Mouse (Mus musculus) neural tube, embryonic 11.5 days (tissue): Measurements from ENCODE around the gene Gpr19. TPM values are rescaled to one million over a fixed set of nuclear protein-coding genes. Genes with fewer than 3 reads are reported as not detected.
A peak's percentile ranks its signal among the peaks of the same experiment; 100 is the strongest.

Source experiments
- ATAC-seq: fragments of 200-750 bp; cut with Nextera tagmentation; 2 replicates; pipeline ENCODE4 v1.8.0; 2017; ENCODE audit warnings: moderate number of reproducible peaks, mild to moderate bottlenecking, moderate TSS enrichment, moderate library complexity; ENCODE audit not compliant: insufficient read depth, low FRiP score, low TSS enrichment
- DNase-seq: peaks from one replicate; pipeline ENCODE4 v3.0.0-alpha.2; 2015; ENCODE audit warnings: low spot score
- H3K27ac ChIP-seq: fragments of 300-500 bp; sonication (generic); 2 replicates; pipeline ENCODE4 v1.5.1; 2014; ENCODE audit warnings: low read depth, mild to moderate bottlenecking, low read length
- H3K27me3 ChIP-seq: fragments of 300-500 bp; sonication (generic); 2 replicates; pipeline ENCODE4 v1.6.1; 2014; ENCODE audit warnings: mild to moderate bottlenecking, low read length, mixed read lengths; ENCODE audit not compliant: control insufficient read depth, insufficient read depth
- H3K36me3 ChIP-seq: fragments of 300-500 bp; sonication (generic); 2 replicates; pipeline ENCODE4 v1.6.1; 2014; ENCODE audit warnings: mild to moderate bottlenecking, low read length, moderate library complexity, mixed read lengths; ENCODE audit not compliant: control insufficient read depth, insufficient read depth
- H3K4me1 ChIP-seq: fragments of 300-500 bp; sonication (generic); 2 replicates; pipeline ENCODE4 v1.6.1; 2014; ENCODE audit warnings: low read length, mixed read lengths; ENCODE audit not compliant: control insufficient read depth, insufficient read depth
- H3K4me2 ChIP-seq: fragments of 300-500 bp; sonication (generic); 2 replicates; pipeline ENCODE4 v1.6.1; 2014; ENCODE audit warnings: low read depth, mild to moderate bottlenecking, moderate library complexity
- H3K4me3 ChIP-seq: fragments of 300-500 bp; sonication (generic); 2 replicates; pipeline ENCODE4 v1.5.1; 2014; ENCODE audit warnings: low read depth, low read length
- H3K9ac ChIP-seq: fragments of 300-500 bp; sonication (generic); 2 replicates; pipeline ENCODE4 v1.6.1; 2014; ENCODE audit warnings: mild to moderate bottlenecking, low read length
- H3K9me3 ChIP-seq: fragments of 300-500 bp; sonication (generic); 2 replicates; pipeline ENCODE4 v1.6.1; 2016; ENCODE audit warnings: low read length; ENCODE audit not compliant: control insufficient read depth
- WGBS: fragments of 180-500 bp; shearing (Covaris S2); extraction: QIAGEN DNeasy Blood & Tissue Kit; methylation state at CpG from one replicate; pipeline ENCODE4 v1.1.7; 2014; 5-methylcytosine and 5-hydroxymethylcytosine counted together
- polyA plus RNA-seq: library from polyadenylated mRNA; unstranded; fragments of >200 nt; fragmentation: Nextera tagmentation; extraction: Ambion mirVana; gene quantifications from 2 replicates; pipeline ENCODE4 v1.2.1, GENCODE M21; 2014

Gpr19 gene
- polyA plus RNA-seq, 1 experiment from 2014 or later = 31.0 TPM

DNA sequence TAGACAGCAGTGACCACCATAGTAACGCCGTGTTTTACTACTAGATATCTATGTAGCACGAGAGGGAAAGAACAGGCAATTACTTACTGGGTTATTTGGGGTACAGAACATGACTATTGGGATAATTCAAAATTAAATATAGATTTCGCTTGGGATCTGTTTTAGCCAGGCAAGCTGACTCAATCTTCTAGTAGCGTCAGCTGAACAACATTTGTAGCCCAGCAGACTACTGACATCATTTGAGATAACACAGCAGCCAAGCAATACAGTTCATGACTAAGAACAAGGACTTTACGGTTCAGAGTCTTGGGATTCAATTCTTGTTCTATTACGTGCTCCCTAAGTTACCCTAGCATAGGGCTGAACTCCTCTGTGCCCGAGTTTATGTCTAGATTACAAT lies 11.9 kb downstream of the Gpr19 start:
- peaks cover 11% of the 10 kb centered on the region for H3K4me1 ChIP-seq
- no peak overlapping the region for H3K27ac ChIP-seq
- peak overlapping the region; percentile 58 for H3K4me2 ChIP-seq
- no peak for DNase-seq
- H3K9me3 ChIP-seq = no peaks in the 10 kb centered on the region
- H3K36me3 ChIP-seq = no peaks in the 10 kb centered on the region
- no peaks in the 10 kb centered on the region for H3K27me3 ChIP-seq
- WGBS = 88% methylated on average over 8 of the region's 8 CpGs
- no peak for ATAC-seq
- H3K4me3 ChIP-seq = peak overlapping the region; percentile 56
- peak overlapping the region; percentile 70 for H3K9ac ChIP-seq

DNA sequence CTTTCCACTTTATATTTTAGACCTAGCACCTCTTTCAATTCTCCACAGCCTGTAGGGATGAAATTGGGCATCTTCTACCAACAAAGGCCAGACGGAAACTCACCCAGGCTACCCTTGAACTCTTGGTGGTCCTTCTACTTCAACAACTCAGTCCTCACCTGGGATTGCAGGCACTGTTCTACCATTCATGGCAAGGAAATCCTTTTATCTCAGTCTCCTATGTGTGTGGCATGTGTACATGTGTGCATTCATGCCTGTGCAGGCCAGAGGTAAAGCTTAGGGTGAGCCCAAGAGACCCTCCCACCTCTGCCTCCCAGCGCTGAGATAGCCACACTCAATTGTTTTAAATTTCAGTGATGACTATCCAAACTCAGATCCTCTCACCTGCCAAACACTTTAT lies 12.9 kb downstream of the Gpr19 start:
- Histone ChIP-seq H3K27me3 (no peaks in the 10 kb centered on the region), H3K36me3 (no peaks in the 10 kb centered on the region), H3K4me3 (no peak overlapping the region), H3K4me2 (no peak overlapping the region), H3K27ac (no peak overlapping the region), H3K9ac (no peak overlapping the region), H3K9me3 (no peaks in the 10 kb centered on the region), H3K4me1 (peaks cover 11% of the 10 kb centered on the region)
- ATAC-seq (no peak), DNase-seq (no peak)
- WGBS = 89% methylated on average over 2 of the region's 2 CpGs

DNA sequence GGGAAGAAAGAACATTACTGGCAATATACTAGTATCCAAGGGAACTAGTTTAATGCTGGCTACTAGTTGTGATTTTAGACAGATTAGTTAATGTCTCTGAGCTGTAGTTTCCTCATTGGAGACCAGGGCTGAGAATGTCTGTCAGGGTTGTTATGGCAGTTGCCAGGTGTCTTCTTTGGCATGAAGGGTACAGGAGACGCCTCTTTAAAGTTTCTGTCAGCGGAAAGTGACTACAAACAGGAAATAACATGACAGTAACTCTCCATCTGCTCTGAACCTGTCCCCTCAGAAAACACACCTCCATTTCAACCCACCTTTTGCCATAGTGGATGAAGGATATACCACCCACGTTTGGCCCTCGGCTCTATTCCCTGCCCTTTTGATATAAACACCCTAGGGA lies 14.7 kb downstream of the Gpr19 start:
- Histone ChIP-seq H3K27me3 (no peaks in the 10 kb centered on the region), H3K9ac (no peak overlapping the region), H3K4me1 (peaks cover 4% of the 10 kb centered on the region), H3K4me3 (no peak overlapping the region), H3K36me3 (no peaks in the 10 kb centered on the region), H3K27ac (no peak overlapping the region), H3K9me3 (no peaks in the 10 kb centered on the region), H3K4me2 (no peak overlapping the region)
- ATAC-seq (no peak), DNase-seq (no peak)
- WGBS = 88% methylated on average over 4 of the region's 4 CpGs

DNA sequence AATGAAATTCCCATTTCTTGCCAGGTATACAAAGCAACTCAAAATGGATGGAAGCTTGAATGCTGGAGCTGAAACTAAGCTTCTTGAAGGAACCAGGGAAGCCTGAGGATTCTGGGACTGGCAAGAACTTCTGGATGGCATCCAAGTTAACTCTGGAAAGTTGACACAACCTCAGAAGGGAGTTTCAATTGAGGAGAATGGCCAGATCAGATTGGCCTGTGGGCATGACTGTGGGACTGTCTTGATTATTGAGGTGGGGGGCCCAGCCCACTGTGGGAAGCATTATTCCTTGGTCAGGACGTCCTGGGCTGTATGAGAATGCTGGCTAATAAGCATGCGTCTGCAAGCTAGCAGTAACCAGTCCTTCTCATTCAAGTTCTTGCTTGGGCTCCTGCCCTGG lies 18.3 kb downstream of the Gpr19 start:
- Histone ChIP-seq H3K9ac (no peak overlapping the region), H3K4me2 (no peak overlapping the region), H3K4me3 (no peak overlapping the region), H3K36me3 (no peaks in the 10 kb centered on the region), H3K9me3 (no peaks in the 10 kb centered on the region), H3K27ac (no peak overlapping the region), H3K27me3 (no peaks in the 10 kb centered on the region), H3K4me1 (no peaks in the 10 kb centered on the region)
- no peak for ATAC-seq
- WGBS = 79% methylated on average over 2 of the region's 2 CpGs
- DNase-seq = no peak

DNA sequence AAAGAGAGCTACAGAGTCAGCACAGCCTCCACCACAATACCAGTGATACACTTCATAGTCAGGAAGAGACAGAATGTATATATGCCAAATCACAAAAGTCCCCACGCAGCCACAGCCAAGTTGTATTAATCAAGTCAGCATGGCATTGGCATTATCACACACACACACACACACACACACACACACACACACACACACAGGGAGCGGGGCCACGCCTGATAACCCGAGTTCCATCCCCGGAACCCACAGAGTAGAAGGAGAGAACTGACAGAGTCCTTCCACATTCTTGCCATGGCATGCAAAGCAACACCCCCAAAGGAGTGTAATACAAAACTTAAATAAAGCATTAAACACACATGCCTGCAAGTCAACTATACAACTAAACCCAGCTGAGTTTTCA lies 18.8 kb downstream of the Gpr19 start:
- 97% methylated on average over 5 of the region's 5 CpGs for WGBS
- no peak overlapping the region for H3K27ac ChIP-seq
- no peaks in the 10 kb centered on the region for H3K36me3 ChIP-seq
- H3K9ac ChIP-seq = no peak overlapping the region
- no peaks in the 10 kb centered on the region for H3K27me3 ChIP-seq
- no peak for ATAC-seq
- no peaks in the 10 kb centered on the region for H3K4me1 ChIP-seq
- H3K9me3 ChIP-seq = no peaks in the 10 kb centered on the region
- DNase-seq = no peak
- no peak overlapping the region for H3K4me3 ChIP-seq
- no peak overlapping the region for H3K4me2 ChIP-seq

DNA sequence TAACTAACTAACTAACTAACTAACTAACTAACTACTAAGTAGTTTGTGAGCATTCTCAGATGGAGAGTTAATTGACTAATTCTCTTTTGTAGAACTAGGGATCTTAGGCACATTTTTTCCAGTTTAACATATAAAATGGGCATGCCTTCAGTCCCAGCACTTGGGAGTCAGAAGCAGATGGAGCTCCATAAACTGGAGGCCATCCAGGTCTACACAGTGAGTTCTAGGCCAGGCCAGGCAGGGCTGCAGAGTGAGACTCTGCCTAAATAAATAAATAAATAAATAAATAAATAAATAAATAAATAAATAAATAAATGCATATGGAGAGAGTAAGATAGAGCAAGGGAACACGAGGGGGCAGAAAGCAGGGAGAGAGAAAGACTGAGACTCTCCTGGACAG lies 20.5 kb downstream of the Gpr19 start:
- no peak for ATAC-seq
- no peaks in the 10 kb centered on the region for H3K9me3 ChIP-seq

DNA sequence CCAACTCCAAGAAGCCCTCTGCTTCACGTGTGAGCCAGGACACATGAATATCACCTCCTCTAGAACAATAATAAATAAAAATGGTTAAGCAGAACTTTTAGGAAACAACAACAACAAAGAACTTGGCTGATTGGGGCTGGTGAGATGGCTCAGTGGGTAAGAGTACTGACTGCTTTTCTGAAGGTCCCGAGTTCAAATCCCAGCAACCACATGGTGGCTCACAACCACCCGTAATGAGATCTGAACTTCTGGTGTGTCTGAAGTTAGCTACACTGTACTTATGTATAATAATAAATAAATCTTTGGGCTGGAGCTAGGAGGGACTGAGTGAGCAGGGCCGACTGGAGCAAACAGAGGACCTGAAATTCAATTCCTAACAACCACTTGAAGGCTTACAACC lies 21.1 kb downstream of the Gpr19 start:
- Histone ChIP-seq H3K27ac (no peak overlapping the region), H3K27me3 (no peaks in the 10 kb centered on the region), H3K4me1 (no peaks in the 10 kb centered on the region), H3K9me3 (no peaks in the 10 kb centered on the region), H3K4me3 (no peak overlapping the region), H3K4me2 (no peak overlapping the region), H3K36me3 (no peaks in the 10 kb centered on the region), H3K9ac (no peak overlapping the region)
- ATAC-seq = no peak
- 91% methylated on average over 4 of the region's 4 CpGs for WGBS
- DNase-seq = peak; percentile 60

More for the DNA sequence above, 20.5 kb downstream of the Gpr19 start:
- 85% methylated on average over 1 of the region's 1 CpGs for WGBS
- no peak overlapping the region for H3K9ac ChIP-seq
- DNase-seq = no peak
- no peak overlapping the region for H3K27ac ChIP-seq
- no peaks in the 10 kb centered on the region for H3K27me3 ChIP-seq
- no peaks in the 10 kb centered on the region for H3K36me3 ChIP-seq
- H3K4me3 ChIP-seq = no peak overlapping the region
- no peak overlapping the region for H3K4me2 ChIP-seq
- no peaks in the 10 kb centered on the region for H3K4me1 ChIP-seq

DNA sequence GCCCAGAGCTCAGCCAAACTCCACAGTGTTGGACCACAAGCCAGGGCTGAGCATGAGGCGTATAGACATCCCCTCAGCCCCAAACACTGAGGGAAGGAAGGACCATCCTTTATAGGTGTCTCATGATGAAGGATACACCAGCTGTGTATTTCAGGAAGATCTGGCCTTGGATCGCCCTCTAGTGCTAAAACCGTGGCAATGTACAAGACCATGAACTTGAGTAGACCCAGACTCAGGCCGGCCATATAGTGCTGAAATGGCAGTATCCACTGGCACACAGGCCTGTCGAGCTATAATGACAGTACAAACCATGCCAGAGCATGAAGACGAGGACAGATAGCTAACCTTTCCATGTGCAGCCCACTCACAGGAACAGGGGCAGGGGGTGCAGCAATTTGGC lies 21.6 kb downstream of the Gpr19 start:
- Histone ChIP-seq H3K4me3 (no peak overlapping the region), H3K4me2 (no peak overlapping the region), H3K9me3 (no peaks in the 10 kb centered on the region), H3K4me1 (no peaks in the 10 kb centered on the region), H3K36me3 (no peaks in the 10 kb centered on the region), H3K27ac (no peak overlapping the region), H3K9ac (no peak overlapping the region), H3K27me3 (no peaks in the 10 kb centered on the region)
- peak; percentile 28 for DNase-seq
- ATAC-seq = no peak; the same call in 1 of the 2 replicates
- 90% methylated on average over 6 of the region's 6 CpGs for WGBS

DNA sequence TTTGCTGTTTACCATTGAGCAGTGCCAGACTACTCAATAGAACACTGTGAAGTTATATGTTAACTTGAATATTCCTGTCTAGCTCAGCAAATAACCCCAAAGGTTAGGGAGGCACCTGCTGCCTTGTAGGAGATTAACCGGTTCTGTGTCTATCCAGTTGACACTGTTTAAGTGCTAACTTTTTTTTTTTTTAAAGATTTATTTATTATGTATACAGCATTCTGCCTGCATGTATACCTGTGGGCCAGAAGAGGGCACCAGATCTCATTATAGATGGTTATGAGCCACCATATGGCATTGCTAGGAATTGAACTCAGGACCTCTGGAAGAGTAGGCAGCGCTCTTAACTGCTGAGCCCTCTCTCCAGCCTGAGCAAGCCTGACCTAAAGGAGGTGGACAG lies 25.4 kb downstream of the Gpr19 start:
- H3K4me1 ChIP-seq = no peaks in the 10 kb centered on the region
- H3K9ac ChIP-seq = no peak overlapping the region
- H3K27me3 ChIP-seq = no peaks in the 10 kb centered on the region
- H3K9me3 ChIP-seq = no peaks in the 10 kb centered on the region
- H3K4me3 ChIP-seq = no peak overlapping the region
- no peak overlapping the region for H3K27ac ChIP-seq
- DNase-seq (no peak), ATAC-seq (no peak)
- H3K4me2 ChIP-seq = no peak overlapping the region
- H3K36me3 ChIP-seq = peaks cover 15% of the 10 kb centered on the region
- 89% methylated on average over 2 of the region's 2 CpGs for WGBS
